Mouse (Mus musculus): ENCODE measurements around the gene Tmtc2.

DNA sequence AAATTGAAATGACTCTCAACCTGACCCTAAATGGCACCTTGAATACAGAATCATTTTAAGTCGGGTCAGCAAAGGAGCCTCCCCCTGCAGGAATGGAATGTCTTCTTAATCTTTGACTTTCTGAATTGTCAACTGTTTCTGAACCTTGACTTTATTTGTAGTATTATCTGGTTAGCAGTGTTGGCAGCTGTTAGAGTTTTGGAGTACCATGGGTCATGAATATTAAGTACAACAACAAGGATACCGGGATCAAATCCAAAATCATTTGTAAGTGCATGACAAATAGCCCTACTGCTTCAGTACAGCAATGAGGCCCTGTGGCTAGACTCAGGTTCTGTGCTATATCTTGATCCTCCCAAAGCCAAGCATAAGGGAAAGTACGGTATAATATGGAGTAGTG is 170.3 kb downstream of the Tmtc2 start:
- TF ChIP-seq POLR2A (IDR thresholded peaks at IDR 0.05; ENCODE audit: extremely low read depth, insufficient read depth, low read length) (no peak), CTCF (IDR thresholded peaks at IDR 0.05; ENCODE audit: low read depth, low read length) (no peak)
